Mouse (Mus musculus) urinary bladder, adult 2 months (tissue): ENCODE results near the gene Igfals. TPM values are rescaled to one million over a fixed set of nuclear protein-coding genes. Genes with fewer than 3 reads are reported as not detected.

Experiments used
- polyA plus RNA-seq: library from polyadenylated mRNA; depleted of rRNA; stranded (reverse); fragments of >200 nt; gene quantifications from 2 replicates; pipeline ENCODE4 v1.2.3, GENCODE M21; 2012; rRNA removed

Gene Igfals
- polyA plus RNA-seq, 1 experiment = 1.7 TPM

Other genes with a start within 250 kb of the Igfals start
- gene Tsc2, start 233.4 kb upstream of the Igfals start, polyA plus RNA-seq = 95.3 and 112 TPM in 2 replicates
- 21.7 and 22.0 TPM in 2 replicates for gene Nthl1, start 233.3 kb upstream of the Igfals start, polyA plus RNA-seq
- gene Slc9a3r2, start 215.7 kb upstream of the Igfals start, polyA plus RNA-seq = 59.2 and 63.5 TPM in 2 replicates
- 0.62 and 0.80 TPM in 2 replicates for gene Npw, start 207.5 kb upstream of the Igfals start, polyA plus RNA-seq
- 42.9 and 54.2 TPM in 2 replicates for gene Zfp598, start 196.3 kb upstream of the Igfals start, polyA plus RNA-seq
- 0.58 and 0.62 TPM in 2 replicates for gene Syngr3, start 176.0 kb upstream of the Igfals start, polyA plus RNA-seq
- gene Gfer, start 169.8 kb upstream of the Igfals start, polyA plus RNA-seq = 21.0 and 23.7 TPM in 2 replicates
- gene Noxo1, start 169.8 kb upstream of the Igfals start, polyA plus RNA-seq = 7.6 and 10.7 TPM in 2 replicates
- gene Tbl3, start 158.3 kb upstream of the Igfals start, polyA plus RNA-seq = 31.4 and 34.8 TPM in 2 replicates
- gene Rnf151, start 147.9 kb upstream of the Igfals start, polyA plus RNA-seq = 0.18 and 0.30 TPM in 2 replicates
- 1,660 and 1,865 TPM in 2 replicates for gene Rps2, start 147.9 kb upstream of the Igfals start, polyA plus RNA-seq
- gene Ndufb10, start 141.5 kb upstream of the Igfals start, polyA plus RNA-seq = 298 and 302 TPM in 2 replicates
- 0.19 and 0.29 TPM in 2 replicates for gene Rpl3l, start 138.2 kb upstream of the Igfals start, polyA plus RNA-seq
- gene Msrb1, start 129.4 kb upstream of the Igfals start, polyA plus RNA-seq = 195 and 227 TPM in 2 replicates
- gene Hs3st6, start 113.0 kb upstream of the Igfals start, polyA plus RNA-seq = 0.43 and 0.77 TPM in 2 replicates
- 0.75 and 0.83 TPM in 2 replicates for gene Meiob, start 61.7 kb upstream of the Igfals start, polyA plus RNA-seq
- 52.8 and 75.6 TPM in 2 replicates for gene Hagh, start 25.9 kb upstream of the Igfals start, polyA plus RNA-seq
- gene Fahd1, start 15.6 kb upstream of the Igfals start, polyA plus RNA-seq = 20.5 and 21.0 TPM in 2 replicates
- gene Nubp2, start 20.4 kb downstream of the Igfals start, polyA plus RNA-seq = 17.6 and 22.4 TPM in 2 replicates
- 30.2 and 34.8 TPM in 2 replicates for gene Spsb3, start 20.6 kb downstream of the Igfals start, polyA plus RNA-seq
- 34.7 and 40.0 TPM in 2 replicates for gene Eme2, start 29.1 kb downstream of the Igfals start, polyA plus RNA-seq
- 75.8 and 85.5 TPM in 2 replicates for gene Mrps34, start 29.1 kb downstream of the Igfals start, polyA plus RNA-seq
- gene Nme3, start 30.5 kb downstream of the Igfals start, polyA plus RNA-seq = 64.2 and 64.4 TPM in 2 replicates
- gene Mapk8ip3, start 71.0 kb downstream of the Igfals start, polyA plus RNA-seq = 86.0 and 88.1 TPM in 2 replicates
- 17.8 and 22.6 TPM in 2 replicates for gene Jpt2, start 94.7 kb downstream of the Igfals start, polyA plus RNA-seq
- 15.7 and 16.0 TPM in 2 replicates for gene Cramp1l, start 149.8 kb downstream of the Igfals start, polyA plus RNA-seq
- 11.9 and 12.7 TPM in 2 replicates for gene Ift140, start 150.1 kb downstream of the Igfals start, polyA plus RNA-seq
- gene Tmem204, start 217.6 kb downstream of the Igfals start, polyA plus RNA-seq = 36.2 and 42.6 TPM in 2 replicates
- gene Telo2, start 250.0 kb downstream of the Igfals start, polyA plus RNA-seq = 16.8 and 18.5 TPM in 2 replicates